Mouse (Mus musculus): Measurements from ENCODE around the gene Mtor. TPM values are rescaled to one million over a fixed set of nuclear protein-coding genes. Genes with fewer than 3 reads are reported as not detected.
A peak's percentile ranks its signal among the peaks of the same experiment; 100 is the strongest.

Mtor gene
- 9.4 and 18.1 TPM in 2 replicates for polyA plus RNA-seq (2012; rRNA removed)

- peak; percentile 97 for DNase-seq (ENCODE audit: low read depth, low spot score)
- WGBS: under 1% methylated on average over 56 of the region's 56 CpGs
Measured at GRCm38 (mm10) chr4:148448179-148448852, at the start of gene Mtor. Gene Mtor (plus strand): TSS chr4:148448611.

- DNase-seq (ENCODE audit: low read depth, low spot score): no peak
- 59% methylated on average over 9 of the region's 9 CpGs for WGBS
Measured at GRCm38 (mm10) chr4:148399437-148400094, 48.8 kb upstream of the Mtor start.

GRCm38 (mm10) chr4:148403402-148403801 is 45.0 kb upstream of the Mtor start:
- 20% methylated on average over 12 of the region's 12 CpGs for WGBS
- no peak for DNase-seq (ENCODE audit: low read depth, low spot score)

GRCm38 (mm10) chr4:148404748-148405147 is 43.7 kb upstream of the Mtor start:
- no peak for DNase-seq (ENCODE audit: low read depth, low spot score)
- 12% methylated on average over 11 of the region's 11 CpGs for WGBS

- no peak for DNase-seq (ENCODE audit: low read depth, low spot score)
- 16% methylated on average over 13 of the region's 13 CpGs for WGBS
Measured at GRCm38 (mm10) chr4:148405255-148405788, 43.1 kb upstream of the Mtor start.

- no peak for DNase-seq (ENCODE audit: low read depth, low spot score)
- 71% methylated on average over 10 of the region's 10 CpGs for WGBS
Measured at GRCm38 (mm10) chr4:148408256-148408975, 40.0 kb upstream of the Mtor start.

GRCm38 (mm10) chr4:148415575-148415974 is 32.8 kb upstream of the Mtor start:
- WGBS: 7% methylated on average over 16 of the region's 16 CpGs
- no peak for DNase-seq (ENCODE audit: low read depth, low spot score)

- DNase-seq (ENCODE audit: low read depth, low spot score): no peak
- 51% methylated on average over 11 of the region's 11 CpGs for WGBS
Measured at GRCm38 (mm10) chr4:148417074-148417526, 31.3 kb upstream of the Mtor start.

- 36% methylated on average over 6 of the region's 6 CpGs for WGBS
- DNase-seq (ENCODE audit: low read depth, low spot score): no peak
Measured at GRCm38 (mm10) chr4:148417559-148417958, 30.9 kb upstream of the Mtor start.

- WGBS: 81% methylated on average over 10 of the region's 10 CpGs
- DNase-seq (ENCODE audit: low read depth, low spot score): no peak
Measured at GRCm38 (mm10) chr4:148426950-148427850, 21.2 kb upstream of the Mtor start.

GRCm38 (mm10) chr4:148428544-148428943 is 19.9 kb upstream of the Mtor start:
- DNase-seq (ENCODE audit: low read depth, low spot score): no peak
- WGBS: 76% methylated on average over 5 of the region's 5 CpGs

- 81% methylated on average over 11 of the region's 11 CpGs for WGBS
- DNase-seq (ENCODE audit: low read depth, low spot score): no peak
Measured at GRCm38 (mm10) chr4:148429121-148429520, 19.3 kb upstream of the Mtor start.

- no peak for DNase-seq (ENCODE audit: low read depth, low spot score)
- WGBS: 26% methylated on average over 6 of the region's 6 CpGs
Measured at GRCm38 (mm10) chr4:148429686-148430085, 18.7 kb upstream of the Mtor start.

- DNase-seq (ENCODE audit: low read depth, low spot score): no peak
- 81% methylated on average over 11 of the region's 11 CpGs for WGBS
Measured at GRCm38 (mm10) chr4:148430880-148431519, 17.4 kb upstream of the Mtor start.

- WGBS: 64% methylated on average over 4 of the region's 4 CpGs
- no peak for DNase-seq (ENCODE audit: low read depth, low spot score)
Measured at GRCm38 (mm10) chr4:148432488-148432887, 15.9 kb upstream of the Mtor start.

GRCm38 (mm10) chr4:148433336-148433735 is 15.1 kb upstream of the Mtor start:
- 89% methylated on average over 18 of the region's 18 CpGs for WGBS
- no peak for DNase-seq (ENCODE audit: low read depth, low spot score)

- DNase-seq (ENCODE audit: low read depth, low spot score): no peak
- WGBS: 66% methylated on average over 5 of the region's 5 CpGs
Measured at GRCm38 (mm10) chr4:148433813-148434212, 14.6 kb upstream of the Mtor start.

- 86% methylated on average over 4 of the region's 4 CpGs for WGBS
- DNase-seq (ENCODE audit: low read depth, low spot score): no peak
Measured at GRCm38 (mm10) chr4:148434554-148434953, 13.9 kb upstream of the Mtor start.

- WGBS: 92% methylated on average over 3 of the region's 3 CpGs
- DNase-seq (ENCODE audit: low read depth, low spot score): no peak
Measured at GRCm38 (mm10) chr4:148435106-148435505, 13.3 kb upstream of the Mtor start.

Measured in large intestine, adult 2 months (tissue).